Mouse (Mus musculus): ENCODE measurements around the gene Ncor2. TPM values are rescaled to one million over a fixed set of nuclear protein-coding genes. Genes with fewer than 3 reads are reported as not detected.

Ncor2 gene
- polyA plus RNA-seq, 1 experiment = 91.1 TPM

DNA sequence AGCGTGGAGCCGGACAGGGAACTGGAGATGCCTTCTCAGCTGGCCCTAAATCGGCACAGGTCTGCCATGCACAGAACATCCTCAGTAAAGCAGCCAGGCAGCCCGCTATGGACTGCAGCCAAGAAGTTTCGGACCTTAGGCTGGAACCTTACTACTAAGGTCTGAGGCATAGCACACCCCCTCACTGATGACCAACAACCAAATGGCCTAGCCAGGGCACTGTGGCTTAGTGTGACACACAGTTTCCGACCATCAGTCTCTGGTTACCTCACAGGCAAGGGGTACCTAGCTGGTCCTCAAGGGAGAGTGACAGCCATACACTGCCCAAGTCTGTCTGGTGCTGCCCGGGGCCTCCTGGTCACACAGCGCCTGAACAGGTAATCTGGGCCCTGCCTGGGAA lies 105.1 kb downstream of the Ncor2 start:
- Histone ChIP-seq H3K79me2 (ENCODE audit: control insufficient read depth, insufficient read depth) (peaks cover 87% of the 10 kb centered on the region), H3K4me3 (ENCODE audit: insufficient read depth, poor library complexity, severe bottlenecking) (no peak overlapping the region), H3ac (ENCODE audit: control insufficient read depth, insufficient read length, low read depth) (peak overlapping the region; percentile 29), H3K27me3 (ENCODE audit: control insufficient read depth, insufficient read depth, insufficient read length) (no peaks in the 10 kb centered on the region), H3K79me3 (ENCODE audit: low read depth) (peaks cover 28% of the 10 kb centered on the region), H3K36me3 (ENCODE audit: control insufficient read depth, insufficient read depth) (peaks cover 48% of the 10 kb centered on the region)
- TF ChIP-seq MYOG (IDR thresholded peaks at IDR 0.05; ENCODE audit: control insufficient read depth, extremely low read depth, insufficient read length) = no peak
- TF ChIP-seq MAX (IDR thresholded peaks at IDR 0.05) = no peak
- TF ChIP-seq CEBPB (IDR thresholded peaks at IDR 0.05; ENCODE audit: low read depth) = no peak
- TF ChIP-seq USF1 (IDR thresholded peaks at IDR 0.05; ENCODE audit: low read depth) = no peak
- no peak for TF ChIP-seq MYOD1 (IDR thresholded peaks at IDR 0.05; ENCODE audit: control insufficient read depth, insufficient read length, low read depth)
- TF ChIP-seq FOSL1 (IDR thresholded peaks at IDR 0.05; ENCODE audit: insufficient read depth, low read length, poor library complexity, severe bottlenecking) = no peak
- no peak for TF ChIP-seq CTCF (IDR thresholded peaks at IDR 0.05; ENCODE audit: control insufficient read depth, insufficient read depth, insufficient read length)

DNA sequence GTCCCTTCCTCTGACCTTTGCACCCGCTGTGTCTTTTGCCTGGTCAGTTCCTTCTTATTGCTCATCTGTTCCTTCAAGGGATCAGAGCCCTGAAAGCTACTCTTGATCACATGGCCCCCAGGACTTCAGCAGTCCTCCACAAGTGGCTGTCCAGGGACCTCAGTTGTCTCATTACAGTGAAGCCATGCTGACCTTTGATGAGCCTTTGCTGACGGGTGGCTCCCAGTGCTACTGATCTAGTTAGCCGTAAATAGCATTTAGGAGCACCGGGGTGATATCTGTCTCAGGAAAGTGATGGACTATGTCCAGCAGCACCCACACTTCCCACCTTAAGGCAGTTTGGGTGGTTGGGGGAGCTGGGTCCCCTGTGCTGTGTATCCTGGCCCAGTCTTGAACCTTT lies 105.7 kb downstream of the Ncor2 start:
- Histone ChIP-seq H3K79me2 (ENCODE audit: control insufficient read depth, insufficient read depth) (peaks cover 81% of the 10 kb centered on the region), H3ac (ENCODE audit: control insufficient read depth, insufficient read length, low read depth) (no peak overlapping the region), H3K27me3 (ENCODE audit: control insufficient read depth, insufficient read depth, insufficient read length) (no peaks in the 10 kb centered on the region), H3K4me3 (ENCODE audit: insufficient read depth, poor library complexity, severe bottlenecking) (no peak overlapping the region), H3K79me3 (ENCODE audit: low read depth) (peaks cover 28% of the 10 kb centered on the region), H3K36me3 (ENCODE audit: control insufficient read depth, insufficient read depth) (peaks cover 44% of the 10 kb centered on the region)
- TF ChIP-seq USF1 (IDR thresholded peaks at IDR 0.05; ENCODE audit: low read depth) (no peak), CEBPB (IDR thresholded peaks at IDR 0.05; ENCODE audit: low read depth) (no peak), MAX (IDR thresholded peaks at IDR 0.05) (no peak), MYOG (IDR thresholded peaks at IDR 0.05; ENCODE audit: control insufficient read depth, extremely low read depth, insufficient read length) (no peak), CTCF (IDR thresholded peaks at IDR 0.05; ENCODE audit: control insufficient read depth, insufficient read depth, insufficient read length) (no peak), MYOD1 (IDR thresholded peaks at IDR 0.05; ENCODE audit: control insufficient read depth, insufficient read length, low read depth) (no peak), FOSL1 (IDR thresholded peaks at IDR 0.05; ENCODE audit: insufficient read depth, low read length, poor library complexity, severe bottlenecking) (no peak)

DNA sequence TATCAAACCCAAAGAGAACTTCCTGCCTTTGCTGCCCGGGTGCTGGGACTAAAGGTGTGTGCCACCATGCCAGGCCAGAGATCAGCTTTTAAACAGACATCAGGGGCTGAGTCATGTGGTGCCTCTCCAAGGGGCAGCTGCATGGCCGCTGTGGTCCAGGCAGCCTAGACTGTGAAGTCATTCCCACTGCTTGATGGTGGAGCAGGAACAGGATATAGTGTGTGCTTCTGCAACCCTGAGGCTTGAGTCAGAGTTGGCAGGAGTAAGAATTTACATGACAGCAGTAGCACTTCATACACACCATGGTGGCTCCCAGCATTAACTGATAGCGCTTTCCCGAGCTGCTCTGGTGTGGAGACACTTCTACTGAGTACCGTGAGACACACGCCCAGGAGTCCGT lies 106.6 kb downstream of the Ncor2 start:
- H3K36me3 ChIP-seq (ENCODE audit: control insufficient read depth, insufficient read depth) = peaks cover 44% of the 10 kb centered on the region
- H3K4me3 ChIP-seq (ENCODE audit: insufficient read depth, poor library complexity, severe bottlenecking) = no peak overlapping the region
- H3K27me3 ChIP-seq (ENCODE audit: control insufficient read depth, insufficient read depth, insufficient read length) = no peaks in the 10 kb centered on the region
- H3ac ChIP-seq (ENCODE audit: control insufficient read depth, insufficient read length, low read depth) = no peak overlapping the region
- TF ChIP-seq FOSL1 (IDR thresholded peaks at IDR 0.05; ENCODE audit: insufficient read depth, low read length, poor library complexity, severe bottlenecking) (peak; percentile 15), MAX (IDR thresholded peaks at IDR 0.05) (peak; percentile 79), CEBPB (IDR thresholded peaks at IDR 0.05; ENCODE audit: low read depth) (peak; percentile 29), USF1 (IDR thresholded peaks at IDR 0.05; ENCODE audit: low read depth) (peak; percentile 67), CTCF (IDR thresholded peaks at IDR 0.05; ENCODE audit: control insufficient read depth, insufficient read depth, insufficient read length) (no peak), MYOD1 (IDR thresholded peaks at IDR 0.05; ENCODE audit: control insufficient read depth, insufficient read length, low read depth) (peak; percentile 85), MYOG (IDR thresholded peaks at IDR 0.05; ENCODE audit: control insufficient read depth, extremely low read depth, insufficient read length) (no peak)
- peaks cover 72% of the 10 kb centered on the region for H3K79me2 ChIP-seq (ENCODE audit: control insufficient read depth, insufficient read depth)
- peaks cover 26% of the 10 kb centered on the region for H3K79me3 ChIP-seq (ENCODE audit: low read depth)

DNA sequence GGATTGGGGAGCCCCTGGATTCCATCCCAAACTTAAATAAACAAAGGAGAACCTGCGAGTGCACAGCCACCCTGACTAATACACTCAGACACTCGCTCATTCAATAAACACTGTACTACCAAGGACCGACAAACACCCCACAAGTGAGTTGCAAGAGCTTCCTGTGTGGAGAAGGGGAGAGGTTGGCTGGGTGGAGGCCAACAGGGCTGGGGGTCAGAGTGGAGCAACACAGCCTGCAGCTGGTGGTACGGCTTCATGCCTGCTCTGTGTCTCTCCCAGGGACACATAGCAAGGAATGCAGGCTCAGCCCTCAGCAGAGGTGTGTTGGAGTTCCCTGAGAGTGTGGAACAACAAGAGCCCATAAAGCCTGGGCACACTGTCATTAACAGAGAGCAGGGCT lies 107.1 kb downstream of the Ncor2 start:
- Histone ChIP-seq H3ac (ENCODE audit: control insufficient read depth, insufficient read length, low read depth) (peak overlapping the region; percentile 22), H3K79me2 (ENCODE audit: control insufficient read depth, insufficient read depth) (peaks cover 67% of the 10 kb centered on the region), H3K27me3 (ENCODE audit: control insufficient read depth, insufficient read depth, insufficient read length) (no peaks in the 10 kb centered on the region), H3K79me3 (ENCODE audit: low read depth) (peaks cover 25% of the 10 kb centered on the region), H3K36me3 (ENCODE audit: control insufficient read depth, insufficient read depth) (peaks cover 43% of the 10 kb centered on the region), H3K4me3 (ENCODE audit: insufficient read depth, poor library complexity, severe bottlenecking) (no peak overlapping the region)
- no peak for TF ChIP-seq MYOD1 (IDR thresholded peaks at IDR 0.05; ENCODE audit: control insufficient read depth, insufficient read length, low read depth)
- TF ChIP-seq CTCF (IDR thresholded peaks at IDR 0.05; ENCODE audit: control insufficient read depth, insufficient read depth, insufficient read length) = no peak
- no peak for TF ChIP-seq FOSL1 (IDR thresholded peaks at IDR 0.05; ENCODE audit: insufficient read depth, low read length, poor library complexity, severe bottlenecking)
- TF ChIP-seq MAX (IDR thresholded peaks at IDR 0.05) = no peak
- no peak for TF ChIP-seq CEBPB (IDR thresholded peaks at IDR 0.05; ENCODE audit: low read depth)
- TF ChIP-seq MYOG (IDR thresholded peaks at IDR 0.05; ENCODE audit: control insufficient read depth, extremely low read depth, insufficient read length) = no peak
- no peak for TF ChIP-seq USF1 (IDR thresholded peaks at IDR 0.05; ENCODE audit: low read depth)

DNA sequence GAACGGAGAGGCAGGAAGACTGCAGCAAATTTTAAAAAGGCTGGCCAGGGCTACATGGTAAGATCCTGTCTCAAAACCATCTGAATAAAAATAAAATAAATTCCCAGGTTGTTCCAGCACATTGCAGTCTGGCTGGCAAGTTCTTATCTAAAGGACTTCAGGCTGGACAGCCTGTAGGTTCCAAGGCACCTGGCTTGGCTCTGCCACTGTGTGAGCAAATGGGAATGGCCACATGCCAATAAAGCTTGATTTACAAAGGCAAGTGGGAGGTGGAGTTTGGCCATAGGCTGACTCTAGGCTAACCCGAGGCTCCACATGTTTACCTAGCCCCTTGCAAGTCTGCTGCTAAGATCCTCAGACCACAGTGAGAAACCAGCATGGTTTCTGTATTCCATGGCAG lies 108.6 kb downstream of the Ncor2 start:
- peaks cover 50% of the 10 kb centered on the region for H3K36me3 ChIP-seq (ENCODE audit: control insufficient read depth, insufficient read depth)
- peaks cover 52% of the 10 kb centered on the region for H3K79me2 ChIP-seq (ENCODE audit: control insufficient read depth, insufficient read depth)
- no peaks in the 10 kb centered on the region for H3K27me3 ChIP-seq (ENCODE audit: control insufficient read depth, insufficient read depth, insufficient read length)
- H3K4me3 ChIP-seq (ENCODE audit: insufficient read depth, poor library complexity, severe bottlenecking) = no peak overlapping the region
- TF ChIP-seq CEBPB (IDR thresholded peaks at IDR 0.05; ENCODE audit: low read depth) (no peak), FOSL1 (IDR thresholded peaks at IDR 0.05; ENCODE audit: insufficient read depth, low read length, poor library complexity, severe bottlenecking) (no peak), MYOG (IDR thresholded peaks at IDR 0.05; ENCODE audit: control insufficient read depth, extremely low read depth, insufficient read length) (no peak), MYOD1 (IDR thresholded peaks at IDR 0.05; ENCODE audit: control insufficient read depth, insufficient read length, low read depth) (no peak), USF1 (IDR thresholded peaks at IDR 0.05; ENCODE audit: low read depth) (no peak), CTCF (IDR thresholded peaks at IDR 0.05; ENCODE audit: control insufficient read depth, insufficient read depth, insufficient read length) (no peak), MAX (IDR thresholded peaks at IDR 0.05) (no peak)
- no peak overlapping the region for H3ac ChIP-seq (ENCODE audit: control insufficient read depth, insufficient read length, low read depth)
- H3K79me3 ChIP-seq (ENCODE audit: low read depth) = peaks cover 19% of the 10 kb centered on the region

DNA sequence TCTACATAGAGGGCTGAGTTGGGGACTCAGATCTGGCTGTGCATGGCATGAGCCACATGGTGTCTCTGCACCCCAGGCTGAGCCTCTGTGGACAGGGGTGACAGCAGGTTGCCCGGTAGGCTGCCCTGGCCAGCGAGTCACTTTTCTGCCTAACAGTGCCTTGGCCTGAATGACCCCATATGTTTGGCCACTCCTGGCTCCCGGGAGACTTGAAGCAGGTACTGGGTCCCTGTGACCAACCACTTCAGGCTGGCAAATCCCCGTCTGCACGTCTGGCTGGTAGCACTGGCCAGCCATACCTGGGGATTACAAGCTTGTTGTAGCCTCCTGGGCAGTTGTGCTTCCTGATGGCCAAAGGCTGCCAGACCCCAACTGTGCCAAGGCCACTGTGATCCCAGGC lies 109.1 kb downstream of the Ncor2 start:
- Histone ChIP-seq H3K36me3 (ENCODE audit: control insufficient read depth, insufficient read depth) (peaks cover 55% of the 10 kb centered on the region), H3K79me2 (ENCODE audit: control insufficient read depth, insufficient read depth) (peaks cover 48% of the 10 kb centered on the region)

More for the DNA sequence above, 109.1 kb downstream of the Ncor2 start:
- TF ChIP-seq CEBPB (IDR thresholded peaks at IDR 0.05; ENCODE audit: low read depth) (no peak), MAX (IDR thresholded peaks at IDR 0.05) (no peak), MYOD1 (IDR thresholded peaks at IDR 0.05; ENCODE audit: control insufficient read depth, insufficient read length, low read depth) (no peak), FOSL1 (IDR thresholded peaks at IDR 0.05; ENCODE audit: insufficient read depth, low read length, poor library complexity, severe bottlenecking) (no peak), MYOG (IDR thresholded peaks at IDR 0.05; ENCODE audit: control insufficient read depth, extremely low read depth, insufficient read length) (no peak), CTCF (IDR thresholded peaks at IDR 0.05; ENCODE audit: control insufficient read depth, insufficient read depth, insufficient read length) (no peak), USF1 (IDR thresholded peaks at IDR 0.05; ENCODE audit: low read depth) (no peak)
- peaks cover 16% of the 10 kb centered on the region for H3K79me3 ChIP-seq (ENCODE audit: low read depth)
- no peak overlapping the region for H3K4me3 ChIP-seq (ENCODE audit: insufficient read depth, poor library complexity, severe bottlenecking)
- H3K27me3 ChIP-seq (ENCODE audit: control insufficient read depth, insufficient read depth, insufficient read length) = no peaks in the 10 kb centered on the region
- no peak overlapping the region for H3ac ChIP-seq (ENCODE audit: control insufficient read depth, insufficient read length, low read depth)
